Mouse (Mus musculus) urinary bladder, postnatal 4 days (tissue): Measurements from ENCODE around the gene Ppm1m.

ENCODE experiments used
- DNase-seq, 2 experiments: peaks; one replicate each; pipeline ENCODE4 v3.0.0; 2021 to 2022; ENCODE audit warnings: low spot score in 2 of 2

Ppm1m gene

GRCm38 (mm10) chr9:106158037-106158491, 41.5 kb downstream of the Ppm1m start, which contains the start of gene Glyctk:
TSS of gene Glyctk (minus strand) at chr9:106158138.
- DNase-seq, result no peak

GRCm38 (mm10) chr9:106157623-106157925, 42.0 kb downstream of the Ppm1m start:
- no peak for DNase-seq

GRCm38 (mm10) chr9:106156921-106157622, 42.5 kb downstream of the Ppm1m start:
- DNase-seq, result no peak

- no peak for DNase-seq
These were observed 43.1 kb downstream of the Ppm1m start for GRCm38 (mm10) chr9:106156419-106156818.

GRCm38 (mm10) chr9:106154106-106154505, 45.4 kb downstream of the Ppm1m start:
- DNase-seq, result no peak

GRCm38 (mm10) chr9:106149399-106149754, 50.2 kb downstream of the Ppm1m start:
- DNase-seq, result no peak

GRCm38 (mm10) chr9:106148541-106149398, 50.8 kb downstream of the Ppm1m start:
- no peak for DNase-seq

- DNase-seq, result no peak
These were observed 51.6 kb downstream of the Ppm1m start for GRCm38 (mm10) chr9:106147851-106148431.

GRCm38 (mm10) chr9:106147281-106147680, 52.3 kb downstream of the Ppm1m start:
- DNase-seq, result no peak

- no peak for DNase-seq
These were observed 54.0 kb downstream of the Ppm1m start for GRCm38 (mm10) chr9:106145582-106145981.
